Mouse (Mus musculus): ENCODE measurements around the gene Aif1. TPM values are rescaled to one million over a fixed set of nuclear protein-coding genes. Genes with fewer than 3 reads are reported as not detected.

Aif1 gene
- total and polyA plus RNA-seq, 3 experiments = 7.0 to 14.7 (median 14.1) TPM

DNA sequence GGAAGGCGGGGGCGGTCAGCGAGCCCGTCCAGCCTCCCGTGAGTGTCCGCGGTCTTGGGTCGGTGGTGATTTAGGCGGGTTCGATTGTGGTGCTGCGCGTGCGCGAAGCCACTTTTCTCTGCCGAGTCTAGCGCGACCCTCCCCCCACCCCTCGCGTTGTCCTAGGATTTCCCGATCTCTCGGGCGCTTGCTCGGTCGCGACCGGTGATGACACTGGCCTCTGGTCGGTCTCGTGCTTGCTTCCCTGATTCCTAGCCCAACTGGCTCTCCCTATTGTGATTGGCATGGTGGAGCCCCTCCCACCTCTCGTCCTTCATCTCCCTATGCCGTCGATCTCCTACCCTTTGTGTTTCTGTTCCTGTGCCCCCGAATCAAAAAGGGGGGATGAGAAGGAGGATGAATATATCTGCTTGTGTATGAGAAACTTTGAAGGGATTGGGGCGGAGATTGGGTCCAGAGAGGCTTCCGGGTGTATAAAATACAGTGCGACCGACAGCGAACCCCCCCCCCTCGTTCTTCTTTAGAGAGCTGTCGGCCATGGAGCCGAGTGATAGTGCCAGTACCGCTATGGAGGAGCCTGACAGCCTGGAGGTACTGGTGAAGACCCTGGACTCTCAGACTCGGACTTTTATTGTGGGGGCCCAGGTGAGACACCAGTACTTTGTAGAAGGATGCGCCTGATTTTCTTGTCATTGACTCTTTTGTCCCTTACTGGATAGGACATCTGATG, 40.1 kb downstream of the Aif1 start:
- dilution Hi-C loops (cut with MboI; ENCODE audit: extremely low pct_ligation_motif_present, extremely low pct_unique_long_range_greater_than_20kb, low sequenced_read_pairs) (no loop called here), in situ Hi-C loops (cut with MboI; ENCODE audit: low pct_ligation_motif_present, low pct_unique_long_range_greater_than_20kb, low sequenced_read_pairs) (no loop called here)
- peak; percentile 65 for DNase-seq (ENCODE audit: extremely low read depth)
- H3K79me2 ChIP-seq (replicated peaks; ENCODE audit: control insufficient read depth, extremely low read depth, insufficient read depth, poor library complexity, severe bottlenecking) = peaks cover 47% of the 10 kb centered on the region
- peak overlapping the region; percentile 95 for H3K4me2 ChIP-seq (ENCODE audit: insufficient read depth, low read depth, poor library complexity, severe bottlenecking)
- peak overlapping the region; percentile 80 for H3K9ac ChIP-seq (ENCODE audit: insufficient read depth, low read depth)
- H3K27me3 ChIP-seq (replicated peaks) = no peaks in the 10 kb centered on the region
- H3K9me3 ChIP-seq (replicated peaks; ENCODE audit: low read length) = no peaks in the 10 kb centered on the region
- peak; percentile 50; the same call in 1 of the 2 replicates for TF ChIP-seq BHLHE40 (IDR thresholded peaks at IDR 0.05; ENCODE audit: low read depth, low read length)
- TF ChIP-seq MAZ (IDR thresholded peaks at IDR 0.05; ENCODE audit: low read depth, low read length) = peak; percentile 68; the same call in 1 of the 2 replicates
- TF ChIP-seq NELFE (IDR thresholded peaks at IDR 0.05; ENCODE audit: low read depth, low read length) = no peak; the same call in 1 of the 2 replicates
- 0 out of 2 replicates have a peak, but pooled peaks have one; percentile 32 for TF ChIP-seq POLR2AphosphoS2 (IDR thresholded peaks at IDR 0.05; ENCODE audit: low read depth, low read length)
- no peak for TF ChIP-seq IRF4 (IDR thresholded peaks at IDR 0.05; ENCODE audit: low read depth, low read length)
- 0 out of 2 replicates have a peak, but pooled peaks have one; percentile 69 for TF ChIP-seq CHD1 (IDR thresholded peaks at IDR 0.05; ENCODE audit: low read depth, low read length)
- TF ChIP-seq MAX (IDR thresholded peaks at IDR 0.05; ENCODE audit: low read length) = peak; percentile 33
- no peak for TF ChIP-seq UBTF (IDR thresholded peaks at IDR 0.05; ENCODE audit: low read depth, low read length)
- TF ChIP-seq MYC (IDR thresholded peaks at IDR 0.05; ENCODE audit: low read depth, low read length) = 0 out of 2 replicates have a peak, but pooled peaks have one; percentile 8
- peak; percentile 83 for TF ChIP-seq NRF1 (IDR thresholded peaks at IDR 0.05; ENCODE audit: low read depth, low read length)
- TF ChIP-seq RAD21 (IDR thresholded peaks at IDR 0.05; ENCODE audit: low read depth, low read length) = no peak
- peak; percentile 16; the same call in 1 of the 2 replicates for TF ChIP-seq MXI1 (IDR thresholded peaks at IDR 0.05; ENCODE audit: low read depth, low read length)
- H3K36me3 ChIP-seq (replicated peaks in 1 of 2; ENCODE audit: control insufficient read depth in 1 of 2, insufficient read depth in 1 of 2, low read length in 1 of 2) = peaks cover 26 to 46% of the 10 kb centered on the region in 2 experiments
- peak overlapping the region; percentile 83 to 95 (median 91) for H3K4me3 ChIP-seq (replicated peaks in 1 of 3; ENCODE audit: low read depth in 2 of 3, low read length in 2 of 3, poor library complexity in 1 of 3)
- H3K4me1 ChIP-seq (ENCODE audit: control insufficient read depth in 1 of 2, insufficient read depth in 2 of 2) = peaks cover 0 to 19% of the 10 kb centered on the region in 2 experiments; a peak in 2 of 4 replicates
- peak overlapping the region; percentile 74 for H3K27ac ChIP-seq (ENCODE audit: insufficient read depth, low read depth)

DNA sequence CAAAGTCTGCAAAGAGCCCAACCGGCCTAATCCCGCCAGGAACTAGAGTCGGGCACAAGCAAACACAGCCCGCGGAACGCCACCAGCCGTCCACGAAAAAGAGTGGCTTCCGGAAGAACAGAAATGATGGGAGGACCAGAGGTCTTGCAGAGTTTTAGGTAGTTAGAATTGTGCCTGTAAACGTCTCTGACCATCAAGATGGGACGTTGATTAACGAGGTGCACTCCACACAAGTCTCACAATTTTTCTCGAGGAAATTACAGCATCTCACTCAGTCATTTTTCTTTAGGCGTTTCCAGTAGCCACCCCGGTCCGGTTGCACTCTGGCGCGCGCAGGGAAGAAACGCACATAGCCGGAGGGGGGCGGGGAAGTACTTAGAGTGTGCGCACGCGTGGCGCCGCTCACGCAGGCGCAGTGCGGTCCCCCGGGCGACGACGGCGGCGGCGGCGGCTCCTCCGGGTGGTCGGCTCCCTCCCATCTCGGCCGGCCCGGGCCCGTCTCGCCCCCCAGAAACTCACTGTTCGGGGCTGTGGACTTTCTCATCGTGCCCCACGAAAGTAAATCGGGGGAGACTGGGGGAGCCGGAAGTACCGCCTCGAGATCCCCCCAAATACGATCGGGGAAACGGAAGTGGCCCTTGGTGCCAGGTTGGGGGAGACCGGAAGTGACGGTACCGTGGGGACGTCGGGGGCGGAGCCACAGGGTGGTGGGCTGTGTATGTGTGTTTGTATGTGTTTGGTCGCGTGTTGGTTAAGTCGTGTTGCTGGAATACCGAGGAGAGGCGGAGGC, 40.9 kb downstream of the Aif1 start, which contains the start of gene Bag6:
Bag6 (plus strand) TSS at position 378 of the 790 bp plus-strand sequence.
- DNase-seq (ENCODE audit: extremely low read depth) = peak; percentile 95
- H3K4me3 ChIP-seq (replicated peaks in 1 of 3; ENCODE audit: low read depth in 2 of 3, low read length in 2 of 3, poor library complexity in 1 of 3) = peak within 1 kb of the TSS; percentile 83 to 95 (median 91)
- in situ Hi-C loops (cut with MboI; ENCODE audit: low pct_ligation_motif_present, low pct_unique_long_range_greater_than_20kb, low sequenced_read_pairs) = no loop called here
- H3K9ac ChIP-seq (ENCODE audit: insufficient read depth, low read depth) = peak within 1 kb of the TSS; percentile 80
- no peaks in the 10 kb centered on the region for H3K27me3 ChIP-seq (replicated peaks)
- peaks cover 21 to 46% of the 10 kb centered on the region in 2 experiments for H3K36me3 ChIP-seq (replicated peaks in 1 of 2; ENCODE audit: control insufficient read depth in 1 of 2, insufficient read depth in 1 of 2, low read length in 1 of 2)
- H3K9me3 ChIP-seq (replicated peaks; ENCODE audit: low read length) = no peaks in the 10 kb centered on the region
- H3K79me2 ChIP-seq (replicated peaks; ENCODE audit: control insufficient read depth, extremely low read depth, insufficient read depth, poor library complexity, severe bottlenecking) = peaks cover 45% of the 10 kb centered on the region
- peak within 1 kb of the TSS; percentile 74 for H3K27ac ChIP-seq (ENCODE audit: insufficient read depth, low read depth)
- peak within 1 kb of the TSS; percentile 95 for H3K4me2 ChIP-seq (ENCODE audit: insufficient read depth, low read depth, poor library complexity, severe bottlenecking)
- dilution Hi-C loops (cut with MboI; ENCODE audit: extremely low pct_ligation_motif_present, extremely low pct_unique_long_range_greater_than_20kb, low sequenced_read_pairs) = no loop called here
- H3K4me1 ChIP-seq (ENCODE audit: control insufficient read depth in 1 of 2, insufficient read depth in 2 of 2) = peaks cover 0 to 19% of the 10 kb centered on the region in 2 experiments; a peak in 2 of 4 replicates
- peak; percentile 61 for TF ChIP-seq JUND (conservative IDR thresholded peaks at IDR 0.05; ENCODE audit: low read depth, low read length)
- TF ChIP-seq E2F4 (IDR thresholded peaks at IDR 0.05; ENCODE audit: insufficient replicate concordance, low read depth, low read length) = peak; percentile 94; the same call in 1 of the 2 replicates
- TF ChIP-seq CTCF (conservative IDR thresholded peaks at IDR 0.05 in 1 of 2, IDR thresholded peaks at IDR 0.05 in 1 of 2; ENCODE audit: low read depth in 2 of 2, low read length in 2 of 2) = peak in 1 of 2 experiments; percentile 42; a peak in 2 of 4 replicates
- TF ChIP-seq MAFK (IDR thresholded peaks at IDR 0.05; ENCODE audit: insufficient replicate concordance, low read length) = no peak
- 0 out of 2 replicates have a peak, but pooled peaks have one; percentile 13 for TF ChIP-seq ETS1 (conservative IDR thresholded peaks at IDR 0.05; ENCODE audit: low read depth, low read length)
- peak; percentile 80 for TF ChIP-seq TCF12 (IDR thresholded peaks at IDR 0.05; ENCODE audit: low read depth, low read length)
- peak; percentile 90; the same call in 1 of the 2 replicates for TF ChIP-seq KAT2A (IDR thresholded peaks at IDR 0.05; ENCODE audit: insufficient replicate concordance, low read length)
- TF ChIP-seq MYC (IDR thresholded peaks at IDR 0.05; ENCODE audit: low read depth, low read length) = peak; percentile 91
- peak; percentile 74 for TF ChIP-seq MEF2A (IDR thresholded peaks at IDR 0.05; ENCODE audit: borderline replicate concordance, low read depth, low read length)
- peak; percentile 71 for TF ChIP-seq POLR2A (IDR thresholded peaks at IDR 0.05; ENCODE audit: low read depth, low read length)
- TF ChIP-seq TBP (conservative IDR thresholded peaks at IDR 0.05; ENCODE audit: low read depth, low read length) = peak; percentile 86
- peak; percentile 91 for TF ChIP-seq HCFC1 (IDR thresholded peaks at IDR 0.05; ENCODE audit: low read depth, low read length)
- peak; percentile 61; the same call in 1 of the 2 replicates for TF ChIP-seq POLR2AphosphoS2 (IDR thresholded peaks at IDR 0.05; ENCODE audit: low read depth, low read length)
- TF ChIP-seq MXI1 (IDR thresholded peaks at IDR 0.05; ENCODE audit: low read depth, low read length) = peak; percentile 76
- no peak for TF ChIP-seq ZNF384 (IDR thresholded peaks at IDR 0.05; ENCODE audit: low read depth, low read length)
- TF ChIP-seq BHLHE40 (IDR thresholded peaks at IDR 0.05; ENCODE audit: low read depth, low read length) = peak; percentile 30; the same call in 1 of the 2 replicates
- TF ChIP-seq ELF1 (IDR thresholded peaks at IDR 0.05; ENCODE audit: low read depth, low read length) = peak; percentile 84
- TF ChIP-seq NRF1 (IDR thresholded peaks at IDR 0.05; ENCODE audit: low read depth, low read length) = peak; percentile 92
- peak; percentile 100 for TF ChIP-seq MAX (IDR thresholded peaks at IDR 0.05; ENCODE audit: low read length)
- TF ChIP-seq MAZ (IDR thresholded peaks at IDR 0.05; ENCODE audit: low read depth, low read length) = no peak; the same call in 1 of the 2 replicates
- TF ChIP-seq ZC3H11A (IDR thresholded peaks at IDR 0.05; ENCODE audit: low read depth, low read length) = no peak

Data from CH12.LX (cell line).